Mouse (Mus musculus) CH12.LX (cell line): ENCODE measurements around the gene RPS10-NUDT3.

Experiments used
- CHD1 ChIP-seq: IDR thresholded peaks from 2 replicates; pipeline ENCODE4 v1.6.1; 2012; ENCODE audit warnings: low read depth, low read length, improper control_type of control experiment, inconsistent platforms
- CTCF ChIP-seq, 2 experiments: IDR thresholded peaks in 1 of 2; conservative IDR thresholded peaks in 1 of 2; 2 replicates each; pipeline ENCODE4 v1.5.1; 2011 to 2012; ENCODE audit warnings: low read depth in 2 of 2, low read length in 2 of 2, improper control_type of control experiment in 1 of 2, inconsistent platforms in 1 of 2, mild to moderate bottlenecking in 1 of 2, moderate library complexity in 1 of 2
- MAZ ChIP-seq: IDR thresholded peaks from 2 replicates; pipeline ENCODE4 v1.6.1; 2012; ENCODE audit warnings: low read depth, mild to moderate bottlenecking, inconsistent platforms, low read length, improper control_type of control experiment, moderate library complexity
- MEF2A ChIP-seq: IDR thresholded peaks from 2 replicates; pipeline ENCODE4 v1.6.1; 2014; ENCODE audit warnings: low read depth, mild to moderate bottlenecking, inconsistent platforms, low read length, improper control_type of control experiment, borderline replicate concordance
- PAX5 ChIP-seq: IDR thresholded peaks from 2 replicates; pipeline ENCODE4 v1.6.1; 2012; ENCODE audit warnings: low read length, inconsistent platforms, mixed read lengths
- POLR2A ChIP-seq: IDR thresholded peaks from 2 replicates; pipeline ENCODE4 v1.6.1; 2011; ENCODE audit warnings: low read depth, mild to moderate bottlenecking, improper control_type of control experiment, low read length
- POLR2AphosphoS2 ChIP-seq: IDR thresholded peaks from 2 replicates; pipeline ENCODE4 v1.6.1; 2011; ENCODE audit warnings: low read depth, low read length, improper control_type of control experiment
- TCF12 ChIP-seq: IDR thresholded peaks from 2 replicates; pipeline ENCODE4 v1.6.1; 2014; ENCODE audit warnings: low read depth, mild to moderate bottlenecking, inconsistent platforms, low read length, improper control_type of control experiment
- UBTF ChIP-seq: IDR thresholded peaks from 2 replicates; pipeline ENCODE4 v1.6.1; 2012; ENCODE audit warnings: low read depth, mild to moderate bottlenecking, inconsistent platforms, low read length, improper control_type of control experiment, moderate library complexity
- USF1 ChIP-seq: IDR thresholded peaks from 2 replicates; pipeline ENCODE4 v1.6.1; 2014; ENCODE audit warnings: low read depth, mild to moderate bottlenecking, inconsistent platforms, low read length, improper control_type of control experiment

GRCm38 (mm10) chr17:27627451-27627850, 7.6 kb downstream of the RPS10-NUDT3 start:
- TF ChIP-seq POLR2A = no peak
- TF ChIP-seq POLR2AphosphoS2 = no peak
- 0 out of 4 replicates have a peak, but pooled peaks of 1 of the 2 experiments have one; percentile 38 for TF ChIP-seq CTCF (conservative IDR thresholded peaks at IDR 0.05 in 1 of 2, IDR thresholded peaks at IDR 0.05 in 1 of 2; ENCODE audit: low read depth in 2 of 2, low read length in 2 of 2)
- TF ChIP-seq TCF12 = no peak
- TF ChIP-seq USF1 = no peak
- TF ChIP-seq MEF2A = no peak
- no peak for TF ChIP-seq MAZ
- no peak for TF ChIP-seq CHD1
- no peak for TF ChIP-seq PAX5
- TF ChIP-seq UBTF = no peak
